Mouse (Mus musculus) cerebellum, postnatal 14 days (tissue): ENCODE results near the gene Sidt2.
A peak's percentile ranks its signal among the peaks of the same experiment; 100 is the strongest.

ENCODE experiments used
- DNase-seq, 2 experiments: peaks; one replicate each; pipeline ENCODE4 v3.0.0; 2021; ENCODE audit warnings: mixed read lengths in 2 of 2

The Sidt2 gene

DNA sequence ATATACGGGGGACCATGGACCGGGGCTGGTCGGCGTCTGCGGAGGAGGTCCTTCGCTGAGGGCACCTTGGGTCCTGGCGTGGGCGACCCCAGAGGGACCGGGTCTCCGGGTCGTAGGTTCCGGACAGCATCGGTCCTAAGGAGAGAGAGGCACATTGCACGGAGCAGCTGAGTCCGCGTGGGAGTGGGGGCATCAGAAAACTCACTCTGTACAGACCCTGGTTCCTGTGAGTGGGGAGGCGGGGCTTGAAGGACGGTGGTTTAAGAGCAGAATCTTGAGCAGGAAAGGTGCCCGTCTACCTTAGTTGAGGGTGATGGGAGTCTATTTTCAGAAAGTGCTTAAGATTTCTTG, 48.0 kb downstream of the Sidt2 start:
- DNase-seq = no peak

DNA sequence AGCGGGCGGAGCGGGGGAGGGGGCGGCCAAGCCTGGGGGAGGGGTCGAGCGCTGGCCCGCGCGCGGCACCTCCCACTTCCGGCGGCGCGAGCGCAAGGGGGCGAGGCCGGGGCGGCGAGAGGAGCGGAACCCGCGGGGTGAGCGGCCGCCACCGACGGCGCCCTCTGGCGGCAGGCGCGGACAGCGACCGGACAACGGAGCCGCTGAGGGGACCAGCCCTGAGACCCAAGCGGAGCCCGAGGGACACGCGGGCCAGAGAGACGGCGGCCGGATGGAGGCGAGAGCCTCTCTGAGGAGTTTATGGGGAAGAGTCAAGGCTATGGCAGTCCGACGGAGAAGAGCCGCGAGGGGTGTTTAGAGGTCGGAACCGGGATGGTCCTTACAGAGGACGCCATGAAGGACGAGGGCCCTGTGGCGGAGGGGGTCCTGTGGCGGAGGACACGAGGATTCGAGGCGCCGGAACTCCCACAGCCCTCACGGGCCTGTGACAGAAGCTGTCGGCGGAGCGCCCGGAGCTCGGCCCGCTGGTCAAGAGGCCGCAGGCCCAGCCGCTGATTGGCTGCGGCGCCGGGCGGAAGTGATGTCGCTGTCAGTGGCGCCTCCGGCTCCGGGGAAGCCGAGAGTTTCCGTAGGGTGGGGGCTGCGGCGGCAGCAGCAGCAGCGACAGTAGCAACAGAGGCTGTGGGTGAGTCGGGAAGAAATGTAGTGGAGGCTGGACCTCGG, 48.5 kb downstream of the Sidt2 start, which contains the start of the genes Pcsk7 and Rnf214:
Pcsk7 (plus strand) TSS at position 143 of the 723 bp plus-strand sequence.
Rnf214 (minus strand) TSS at position 557 of the 723 bp plus-strand sequence.
- DNase-seq = peak; percentile 94 to 95

DNA sequence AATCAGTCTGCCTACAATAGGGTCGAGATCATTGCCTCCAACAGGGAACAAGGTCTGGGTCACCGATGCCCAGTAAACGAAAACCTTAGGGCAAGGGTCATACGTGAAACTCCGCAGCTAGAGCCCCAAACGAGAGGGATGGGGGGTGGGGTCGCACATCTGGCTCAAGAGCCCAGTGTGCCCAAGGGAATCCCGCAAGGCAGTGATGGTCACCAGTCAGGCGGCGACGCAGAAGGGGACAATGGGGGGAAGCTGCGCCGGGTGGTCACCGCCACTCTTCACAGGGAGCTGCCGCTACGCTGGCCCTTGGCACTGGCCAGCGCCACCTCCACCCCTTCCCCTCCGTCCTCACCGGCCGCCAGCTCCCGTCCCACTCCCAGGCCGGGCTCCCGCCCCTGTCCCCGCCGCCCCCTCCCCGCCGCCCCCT, 49.2 kb downstream of the Sidt2 start:
- DNase-seq = peak in 1 of 2 experiments; percentile 54

DNA sequence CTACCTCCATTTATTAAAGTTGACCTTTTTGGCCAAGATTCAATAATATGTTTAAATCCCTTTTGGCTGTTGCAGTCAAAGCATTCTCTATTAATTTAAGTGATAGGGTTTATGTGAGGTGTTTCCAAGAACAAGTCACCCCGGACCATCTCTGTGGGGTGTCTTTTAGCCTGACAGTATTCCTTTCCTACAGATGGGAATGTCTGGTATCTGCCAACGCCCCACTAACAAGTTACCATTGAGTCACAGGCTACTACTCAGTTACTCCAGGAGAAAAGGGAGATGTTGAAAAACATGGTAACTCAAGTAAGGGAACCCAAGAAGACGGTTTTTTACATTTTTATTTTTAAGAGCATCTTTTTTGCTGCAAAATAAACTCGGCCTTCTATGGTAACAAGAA, 49.9 kb downstream of the Sidt2 start:
- DNase-seq = no peak

DNA sequence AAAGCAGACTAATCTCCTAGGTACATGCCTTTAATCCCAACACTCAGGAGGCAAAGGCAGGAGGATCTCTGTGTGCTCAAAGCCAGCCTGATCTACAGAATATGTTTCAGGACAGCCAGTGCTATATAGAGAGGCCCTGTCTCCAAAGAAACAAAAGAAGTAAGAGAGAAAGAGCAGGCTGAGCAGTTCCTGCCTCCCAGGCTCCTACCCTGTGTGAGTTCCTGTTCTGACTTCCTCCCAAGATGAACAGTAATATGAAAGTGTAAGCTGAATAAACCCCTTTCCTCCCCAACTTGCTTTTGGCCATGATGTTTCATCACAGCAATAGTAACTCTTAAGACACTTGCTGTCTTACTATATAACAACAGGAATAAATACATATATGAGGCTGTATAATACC, 61.4 kb downstream of the Sidt2 start:
- no peak for DNase-seq
